9 mouse cellular contexts compared by ENCODE assay signal in the genomic region with DNA sequence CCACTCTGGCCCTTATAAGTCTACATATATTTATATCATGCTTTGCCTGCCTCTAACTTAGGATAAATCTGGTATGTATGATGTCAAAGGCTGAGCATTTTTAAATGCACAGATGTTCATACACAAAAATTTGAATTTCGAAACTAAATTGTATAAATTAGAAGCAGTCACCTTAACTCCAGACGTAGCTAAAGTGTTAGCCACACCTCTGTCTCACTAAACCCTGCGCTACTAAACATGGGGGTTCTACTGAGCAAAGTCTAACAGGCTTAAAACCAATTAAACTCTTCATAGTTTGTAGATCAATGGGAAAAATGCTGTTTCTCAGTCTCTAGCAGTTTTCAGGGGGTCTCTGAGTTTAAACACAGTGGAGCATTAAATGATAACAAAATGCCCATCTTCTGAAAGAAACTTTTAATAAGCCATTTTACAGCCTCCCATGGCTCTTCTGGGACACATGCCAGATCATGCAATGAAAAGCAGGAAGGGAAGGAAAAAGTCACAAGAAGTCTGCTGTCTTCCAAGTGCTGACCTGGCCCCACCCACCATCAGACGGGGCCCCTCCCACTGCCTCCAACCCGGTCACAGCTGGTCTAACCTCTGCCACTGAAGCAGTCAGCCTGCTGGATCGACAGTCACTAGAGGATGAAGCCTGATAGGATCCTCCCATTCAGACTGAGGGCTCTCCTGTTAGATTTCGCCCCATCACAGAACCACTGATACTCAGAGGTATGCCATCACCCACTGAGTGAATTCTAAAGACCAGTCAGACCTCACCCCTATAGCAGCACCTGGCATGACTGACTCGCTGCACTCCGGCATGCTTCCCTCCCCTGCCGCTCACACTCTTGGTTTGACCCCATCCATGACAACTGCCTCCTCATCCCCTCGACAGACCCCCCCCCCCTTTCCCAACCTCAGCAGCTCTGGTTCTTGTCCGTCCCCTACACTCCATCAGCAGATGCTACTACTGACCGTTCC. TPM values are rescaled to one million over a fixed set of nuclear protein-coding genes. Genes with fewer than 3 reads are reported as not detected.
DNase-seq lines count a peak whose midpoint lies in the region; ATAC-seq and TF ChIP-seq lines count a peak whose summit lies in the region.
"Had no signal": no experiment of that assay in that cellular context is flagged by ENCODE, and none has a peak within 500 bp of the region (broad histone marks: within the 10 kb centered on the region; RNA-seq: fewer than 3 reads in every experiment).

No protein-coding gene starts in this region.

- no peak overlapping the region for H3K4me3 ChIP-seq in lung, postnatal 0 days (ENCODE audit: low read depth, low read length)
- no peak overlapping the region for H3K4me3 ChIP-seq in kidney, embryonic 14.5 days (ENCODE audit: low read length)
- no peak overlapping the region for H3K4me3 ChIP-seq in neural tube, embryonic 15.5 days (replicated peaks)

- H3K4me1 ChIP-seq in lung, postnatal 0 days (ENCODE audit: insufficient read depth, low read depth, low read length): peaks cover 5% of the 10 kb centered on the region; the same call in 1 of the 2 replicates
- H3K4me1 ChIP-seq in kidney, embryonic 14.5 days (ENCODE audit: control insufficient read depth, insufficient read depth, low read length): no peaks in the 10 kb centered on the region
- peaks cover 9% of the 10 kb centered on the region for H3K4me1 ChIP-seq in neural tube, embryonic 15.5 days

- WGBS in lung, postnatal 0 days: 59% methylated on average over 12 of the region's 13 CpGs
- WGBS in kidney, embryonic 14.5 days: 77% methylated on average over 13 of the region's 13 CpGs
- 85% methylated on average over 13 of the region's 13 CpGs for WGBS in neural tube, embryonic 15.5 days

- no peak overlapping the region for H3K4me2 ChIP-seq in lung, postnatal 0 days (replicated peaks; ENCODE audit: low read depth, low read length)
- H3K4me2 ChIP-seq in kidney, embryonic 14.5 days (replicated peaks; ENCODE audit: low read depth, low read length): no peak overlapping the region
- no peak overlapping the region for H3K4me2 ChIP-seq in neural tube, embryonic 15.5 days

- ATAC-seq in lung, postnatal 0 days: peak; percentile 30; the same call in 1 of the 2 replicates
- ATAC-seq in erythroblast, adult 5-6 weeks (replicated peaks; ENCODE audit: low FRiP score, poor library complexity, severe bottlenecking): peak; percentile 90
- 0 out of 2 replicates have a peak, but pooled peaks have one; percentile 62 for ATAC-seq in kidney, embryonic 14.5 days (ENCODE audit: low FRiP score, low TSS enrichment)
- ATAC-seq in neural tube, embryonic 15.5 days (ENCODE audit: low FRiP score): 0 out of 2 replicates have a peak, but pooled peaks have one; percentile 11

- 0 out of 2 replicates have a peak, but pooled peaks cover 2% of the 10 kb centered on the region for H3K36me3 ChIP-seq in lung, postnatal 0 days (ENCODE audit: insufficient read depth, low read length)
- peaks cover 8% of the 10 kb centered on the region for H3K36me3 ChIP-seq in kidney, embryonic 14.5 days (ENCODE audit: control insufficient read depth, insufficient read depth, low read length)
- peaks cover 6% of the 10 kb centered on the region; the same call in 1 of the 2 replicates for H3K36me3 ChIP-seq in neural tube, embryonic 15.5 days

- no peaks in the 10 kb centered on the region for H3K9me3 ChIP-seq in lung, postnatal 0 days (ENCODE audit: low read length)
- H3K9me3 ChIP-seq in kidney, embryonic 14.5 days (ENCODE audit: control insufficient read depth, low read length): no peaks in the 10 kb centered on the region
- H3K9me3 ChIP-seq in neural tube, embryonic 15.5 days (replicated peaks): no peaks in the 10 kb centered on the region

- no peaks in the 10 kb centered on the region for H3K27me3 ChIP-seq in lung, postnatal 0 days (replicated peaks; ENCODE audit: insufficient read depth, low read length)
- no peaks in the 10 kb centered on the region for H3K27me3 ChIP-seq in kidney, embryonic 14.5 days (ENCODE audit: control insufficient read depth, insufficient read depth, low read length)
- H3K27me3 ChIP-seq in neural tube, embryonic 15.5 days (replicated peaks): no peaks in the 10 kb centered on the region

- TF ChIP-seq EP300 in lung, postnatal 0 days (IDR thresholded peaks at IDR 0.05): no peak

- peak; percentile 32 for DNase-seq in lung, postnatal 0 days (ENCODE audit: low spot score)
- DNase-seq in lung, adult 18-20 months: no peak
- DNase-seq in cerebellum, adult 18-20 months: no peak
- DNase-seq in layer of hippocampus, postnatal 36 days: no peak
- no peak for DNase-seq in left cerebral cortex, postnatal 4 days

- H3K9ac ChIP-seq in lung, postnatal 0 days (replicated peaks; ENCODE audit: low read depth): no peak overlapping the region
- no peak overlapping the region for H3K9ac ChIP-seq in kidney, embryonic 14.5 days (ENCODE audit: low read depth, low read length)
- no peak overlapping the region for H3K9ac ChIP-seq in neural tube, embryonic 15.5 days (replicated peaks)

- H3K27ac ChIP-seq in lung, postnatal 0 days (ENCODE audit: low read length): peak overlapping the region; percentile 20; the same call in 1 of the 2 replicates
- H3K27ac ChIP-seq in kidney, embryonic 14.5 days (ENCODE audit: low read depth, low read length): no peak overlapping the region
- no peak overlapping the region for H3K27ac ChIP-seq in neural tube, embryonic 15.5 days (replicated peaks)
- H3K27ac ChIP-seq: macrophage had no signal

- no peak for TF ChIP-seq CTCF in lung, postnatal 0 days (IDR thresholded peaks at IDR 0.05)

- intact Hi-C loops in left cerebral cortex, postnatal 4 days (cut with DNase I): no loop called here

RNA-seq across cellular contexts. Expression of a gene that starts 23.8 kb away (rescaled TPM):
- 9.9 and 11.9 TPM in 2 replicates for polyA plus RNA-seq in lung, postnatal 0 days (2015; fragmentation: Nextera tagmentation; extraction: Ambion mirVana)
- total RNA-seq in erythroblast, adult 5-6 weeks (2015; ENCODE audit: low replicate concordance): 4.0 and 5.4 TPM in 2 replicates
- 7.4 and 10.6 TPM in 2 replicates for total RNA-seq in erythroblast, adult 5-6 weeks (2017; ENCODE audit: low replicate concordance)
- 20.2 and 27.7 TPM in 2 replicates for polyA plus RNA-seq in kidney, embryonic 14.5 days (2014; fragmentation: Nextera tagmentation; extraction: Ambion mirVana)
- polyA plus RNA-seq in neural tube, embryonic 15.5 days (2015; fragmentation: Nextera tagmentation; extraction: Ambion mirVana): 20.5 and 22.9 TPM in 2 replicates
- total RNA-seq in layer of hippocampus, postnatal 36 days (2021): 100 to 1,000 TPM; 116 to 122 TPM
- 100 to 1,000 TPM; 118 TPM for total RNA-seq in left cerebral cortex, postnatal 4 days (2021)

Comparison
In these comparisons a context has a peak if more than half of its experiments do, and no peak if none do; other contexts are left out.
1. ATAC-seq: peak in every context shown above with its lines; median percentile 90 in erythroblast, adult 5-6 weeks; 62 in kidney, embryonic 14.5 days; 30 in lung, postnatal 0 days; 11 in neural tube, embryonic 15.5 days.
2. RNA of a gene that starts 23.8 kb away (total RNA-seq): 116 to 122 TPM in layer of hippocampus, postnatal 36 days and 118 TPM in left cerebral cortex, postnatal 4 days; 4.0 to 10.6 TPM in erythroblast, adult 5-6 weeks; every median in the first group is over 10 times any median in the second.